Mouse (Mus musculus): ENCODE measurements around the gene Fmnl3. TPM values are rescaled to one million over a fixed set of nuclear protein-coding genes. Genes with fewer than 3 reads are reported as not detected.

Gene Fmnl3
- total and polyA plus RNA-seq, 3 experiments: 24.2 to 49.3 (median 28.6) TPM

GRCm38 (mm10) chr15:99392486-99393385, 22.5 kb upstream of the Fmnl3 start, which contains the start of gene Tmbim6:
Gene Tmbim6 (plus strand): TSS chr15:99392882.
- peak within 1 kb of the TSS; percentile 97 for H3K4me2 ChIP-seq (ENCODE audit: insufficient read depth, low read depth, poor library complexity, severe bottlenecking)
- in situ Hi-C loops (cut with MboI; ENCODE audit: low pct_ligation_motif_present, low pct_unique_long_range_greater_than_20kb, low sequenced_read_pairs): no loop called here
- peak within 1 kb of the TSS; percentile 73 for H3K9ac ChIP-seq (ENCODE audit: insufficient read depth, low read depth)
- peak; percentile 100 for DNase-seq (ENCODE audit: extremely low read depth)
- peak within 1 kb of the TSS; percentile 67 to 95 (median 75) for H3K4me3 ChIP-seq (replicated peaks in 1 of 3; ENCODE audit: low read depth in 2 of 3, low read length in 2 of 3, poor library complexity in 1 of 3)
- peaks cover 48% of the 10 kb centered on the region for H3K79me2 ChIP-seq (replicated peaks; ENCODE audit: control insufficient read depth, extremely low read depth, insufficient read depth, poor library complexity, severe bottlenecking)
- peaks cover 7 to 54% of the 10 kb centered on the region in 2 experiments; a peak in 3 of 4 replicates for H3K4me1 ChIP-seq (ENCODE audit: control insufficient read depth in 1 of 2, insufficient read depth in 2 of 2)
- no peak for TF ChIP-seq EP300 (IDR thresholded peaks at IDR 0.05; ENCODE audit: low read length)
- peak; percentile 97 for TF ChIP-seq NELFE (IDR thresholded peaks at IDR 0.05; ENCODE audit: low read depth, low read length)
- peak; percentile 96 for TF ChIP-seq TBP (conservative IDR thresholded peaks at IDR 0.05; ENCODE audit: low read depth, low read length)
- TF ChIP-seq MAZ (IDR thresholded peaks at IDR 0.05; ENCODE audit: low read depth, low read length): peak; percentile 33; the same call in 1 of the 2 replicates
- peak; percentile 94 for TF ChIP-seq TCF12 (IDR thresholded peaks at IDR 0.05; ENCODE audit: low read depth, low read length)
- TF ChIP-seq RCOR1 (conservative IDR thresholded peaks at IDR 0.05; ENCODE audit: low read depth, low read length): no peak
- peak; percentile 96 for TF ChIP-seq NRF1 (IDR thresholded peaks at IDR 0.05; ENCODE audit: low read depth, low read length)
- no peak for TF ChIP-seq MAX (IDR thresholded peaks at IDR 0.05; ENCODE audit: low read length)
- no peak for TF ChIP-seq E2F4 (IDR thresholded peaks at IDR 0.05; ENCODE audit: insufficient replicate concordance, low read depth, low read length)
- TF ChIP-seq POLR2A (IDR thresholded peaks at IDR 0.05; ENCODE audit: low read depth, low read length): peak; percentile 98
- 0 out of 2 replicates have a peak, but pooled peaks have one; percentile 7 for TF ChIP-seq ETS1 (conservative IDR thresholded peaks at IDR 0.05; ENCODE audit: low read depth, low read length)
- TF ChIP-seq SIN3A (IDR thresholded peaks at IDR 0.05; ENCODE audit: low read length): peak; percentile 83
- peak; percentile 91; the same call in 1 of the 2 replicates for TF ChIP-seq ZMIZ1 (IDR thresholded peaks at IDR 0.05; ENCODE audit: low read depth, low read length)
- TF ChIP-seq SMC3 (IDR thresholded peaks at IDR 0.05; ENCODE audit: low read depth, low read length): no peak
- TF ChIP-seq ELF1 (IDR thresholded peaks at IDR 0.05; ENCODE audit: low read depth, low read length): peak; percentile 86
- peak; percentile 7; the same call in 1 of the 2 replicates for TF ChIP-seq IRF4 (IDR thresholded peaks at IDR 0.05; ENCODE audit: low read depth, low read length)
- TF ChIP-seq ZC3H11A (IDR thresholded peaks at IDR 0.05; ENCODE audit: low read depth, low read length): no peak
- TF ChIP-seq PAX5 (IDR thresholded peaks at IDR 0.05; ENCODE audit: low read length): no peak
- peak; percentile 81 for TF ChIP-seq BHLHE40 (IDR thresholded peaks at IDR 0.05; ENCODE audit: low read depth, low read length)
- TF ChIP-seq CHD2 (IDR thresholded peaks at IDR 0.05; ENCODE audit: low read length): peak; percentile 98
- no peak; the same call in 1 of the 2 replicates for TF ChIP-seq MEF2A (IDR thresholded peaks at IDR 0.05; ENCODE audit: borderline replicate concordance, low read depth, low read length)
- TF ChIP-seq RAD21 (IDR thresholded peaks at IDR 0.05; ENCODE audit: low read depth, low read length): no peak
- TF ChIP-seq HCFC1 (IDR thresholded peaks at IDR 0.05; ENCODE audit: low read depth, low read length): peak; percentile 70
- TF ChIP-seq KAT2A (IDR thresholded peaks at IDR 0.05; ENCODE audit: insufficient replicate concordance, low read length): peak; percentile 63; the same call in 1 of the 2 replicates
- peak; percentile 70; the same call in 1 of the 2 replicates for TF ChIP-seq POLR2AphosphoS2 (IDR thresholded peaks at IDR 0.05; ENCODE audit: low read depth, low read length)
- TF ChIP-seq UBTF (IDR thresholded peaks at IDR 0.05; ENCODE audit: low read depth, low read length): no peak; the same call in 1 of the 2 replicates
- TF ChIP-seq MYC (IDR thresholded peaks at IDR 0.05; ENCODE audit: low read depth, low read length): no peak
- no peak for TF ChIP-seq ZKSCAN1 (IDR thresholded peaks at IDR 0.05; ENCODE audit: borderline replicate concordance, low read depth, low read length)
- peak; percentile 14 for TF ChIP-seq USF1 (IDR thresholded peaks at IDR 0.05; ENCODE audit: low read depth, low read length)
- no peak for TF ChIP-seq JUND (conservative IDR thresholded peaks at IDR 0.05; ENCODE audit: low read depth, low read length)
- no peak for TF ChIP-seq MAFK (IDR thresholded peaks at IDR 0.05; ENCODE audit: insufficient replicate concordance, low read length)
- TF ChIP-seq MXI1 (IDR thresholded peaks at IDR 0.05; ENCODE audit: low read depth, low read length): peak; percentile 43
- no peaks in the 10 kb centered on the region for H3K9me3 ChIP-seq (replicated peaks; ENCODE audit: low read length)
- H3K27me3 ChIP-seq (replicated peaks): no peaks in the 10 kb centered on the region
- peaks cover 0 to 7% of the 10 kb centered on the region in 2 experiments for H3K36me3 ChIP-seq (replicated peaks in 1 of 2; ENCODE audit: control insufficient read depth in 1 of 2, insufficient read depth in 1 of 2, low read length in 1 of 2)
- peak within 1 kb of the TSS; percentile 76 for H3K27ac ChIP-seq (ENCODE audit: insufficient read depth, low read depth)
- dilution Hi-C loops (cut with MboI; ENCODE audit: extremely low pct_ligation_motif_present, extremely low pct_unique_long_range_greater_than_20kb, low sequenced_read_pairs): no loop called here
